Mouse (Mus musculus): Measurements from ENCODE around the gene Kifc1.
"Not testable (repeated sequence)": the region's sequence is repeated elsewhere in the genome, so short reads cannot be mapped to it uniquely, and the experiment has no call there.

Kifc1 gene

GRCm38 (mm10) chr17:33918293-33919203, 28.1 kb upstream of the Kifc1 start:
- no peak for DNase-seq

DNA sequence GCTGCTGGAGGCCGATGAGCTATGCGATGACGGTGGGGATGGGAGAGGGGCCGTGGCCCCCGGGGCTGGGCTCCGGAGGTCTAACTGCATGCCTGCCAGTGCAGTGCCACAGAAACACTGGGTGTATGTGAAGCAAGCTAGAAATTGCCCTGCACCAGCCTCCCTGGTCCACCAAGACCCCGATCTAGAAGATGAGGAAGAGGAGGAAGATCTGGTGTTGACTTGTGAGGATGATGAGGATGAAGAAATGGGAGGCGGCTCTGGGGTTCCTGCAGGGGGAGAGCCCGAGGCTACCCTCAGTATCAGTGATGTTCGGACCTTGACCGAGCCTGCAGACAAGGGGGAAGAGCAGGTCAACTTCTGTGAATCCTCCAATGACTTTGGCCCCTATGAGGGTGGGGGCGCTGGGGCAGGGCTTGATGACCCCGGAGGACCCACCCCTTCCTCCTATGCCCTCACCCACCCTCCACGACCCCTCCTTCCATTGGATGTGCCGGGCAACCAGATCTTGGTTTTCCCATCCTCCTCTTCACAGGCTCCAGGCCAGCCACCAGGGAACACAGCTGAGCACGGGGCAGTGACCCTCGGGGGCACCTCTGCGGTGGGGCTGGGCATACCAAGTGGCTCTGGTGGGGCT, 27.3 kb upstream of the Kifc1 start:
- no peak for DNase-seq

DNA sequence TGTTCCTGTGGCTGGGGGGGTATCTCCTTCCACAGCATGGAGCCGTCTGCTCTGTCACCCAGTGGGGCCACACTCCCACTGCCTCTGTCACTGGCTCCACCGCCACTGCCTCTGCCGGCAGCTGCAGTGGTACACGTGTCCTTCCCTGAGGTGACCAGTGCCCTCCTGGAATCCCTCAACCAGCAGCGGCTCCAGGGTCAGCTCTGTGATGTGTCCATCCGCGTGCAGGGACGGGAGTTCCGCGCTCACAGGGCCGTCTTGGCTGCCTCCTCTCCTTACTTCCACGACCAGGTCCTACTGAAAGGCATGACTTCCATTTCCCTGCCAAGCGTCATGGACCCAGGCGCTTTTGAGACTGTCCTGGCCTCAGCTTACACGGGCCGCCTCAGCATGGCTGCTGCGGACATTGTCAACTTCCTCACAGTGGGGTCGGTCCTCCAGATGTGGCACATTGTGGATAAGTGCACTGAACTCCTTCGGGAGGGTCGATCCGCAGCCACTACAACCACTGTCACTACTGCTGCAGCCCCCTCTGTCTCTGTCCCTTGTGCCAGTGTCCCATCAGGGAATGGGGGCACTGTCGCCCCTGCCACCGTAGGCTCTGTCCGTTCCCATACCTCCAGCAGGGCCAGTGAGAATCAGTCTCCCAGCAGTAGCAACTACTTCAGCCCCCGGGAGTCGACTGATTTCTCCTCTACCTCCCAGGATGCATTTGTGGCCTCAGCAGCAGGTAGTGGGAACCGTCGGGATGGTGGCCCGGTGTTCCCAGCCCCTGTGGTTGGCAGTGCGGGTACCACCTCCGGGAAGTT, 26.6 kb upstream of the Kifc1 start:
- no peak for DNase-seq

- no peak for DNase-seq
Observed at GRCm38 (mm10) chr17:33916294-33916693, 25.8 kb upstream of the Kifc1 start.

- DNase-seq: peak; percentile 96
Observed at GRCm38 (mm10) chr17:33915671-33916250, 25.3 kb upstream of the Kifc1 start, which contains the start of the genes Tapbp and Zbtb22. TSS of gene Tapbp (plus strand) at chr17:33915899. TSS of gene Zbtb22 (plus strand) at chr17:33915904.

GRCm38 (mm10) chr17:33914969-33915391, 24.5 kb upstream of the Kifc1 start:
- no peak for DNase-seq

DNA sequence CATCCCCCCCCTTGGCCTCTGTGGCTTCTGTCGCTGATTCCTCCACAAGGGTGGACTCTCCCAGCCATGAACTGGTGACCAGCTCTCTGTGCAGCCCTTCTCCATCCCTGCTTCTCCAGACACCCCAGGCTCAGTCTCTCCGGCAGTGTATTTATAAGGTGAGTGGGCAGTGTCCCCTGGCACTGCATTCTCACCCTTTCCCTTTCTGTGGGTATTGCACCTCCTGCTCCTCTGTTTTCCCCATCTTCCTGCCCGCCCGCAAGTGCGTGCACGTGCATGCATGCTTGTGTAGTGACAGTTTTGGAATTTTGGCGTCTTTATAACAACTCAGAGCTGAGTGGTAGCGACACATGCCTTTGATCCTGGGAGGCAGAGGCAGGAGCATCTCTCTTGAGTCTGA, 23.4 kb upstream of the Kifc1 start:
- DNase-seq: no peak

- DNase-seq: no peak
Observed at GRCm38 (mm10) chr17:33913264-33913663, 22.8 kb upstream of the Kifc1 start.

DNA sequence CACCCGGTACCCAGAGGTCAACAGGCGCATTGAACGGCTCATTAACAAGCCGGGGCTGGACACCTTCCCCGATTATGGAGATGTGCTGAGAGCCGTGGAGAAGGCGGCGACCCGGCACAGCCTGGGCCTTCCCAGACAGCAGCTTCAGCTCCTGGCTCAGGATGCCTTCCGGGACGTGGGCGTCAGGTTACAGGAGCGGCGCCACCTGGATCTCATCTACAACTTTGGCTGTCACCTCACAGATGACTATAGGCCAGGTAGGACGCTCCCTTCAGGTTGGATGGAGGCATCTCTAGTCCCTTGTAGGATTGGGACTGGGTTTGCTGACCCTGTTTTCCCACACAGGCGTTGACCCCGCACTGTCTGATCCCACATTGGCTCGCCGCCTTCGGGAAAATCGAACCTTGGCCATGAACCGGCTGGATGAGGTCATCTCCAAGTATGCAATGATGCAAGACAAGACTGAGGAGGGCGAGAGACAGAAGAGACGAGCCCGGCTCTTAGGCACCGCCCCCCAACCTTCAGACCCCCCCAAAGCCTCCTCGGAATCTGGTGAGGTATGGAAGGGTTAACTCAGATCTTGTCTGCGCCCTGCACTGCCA, 21.5 kb upstream of the Kifc1 start:
- DNase-seq: no peak

- no peak for DNase-seq
Observed at GRCm38 (mm10) chr17:33911052-33911812, 20.8 kb upstream of the Kifc1 start.

GRCm38 (mm10) chr17:33910346-33911051, 20.0 kb upstream of the Kifc1 start:
- DNase-seq: no peak

GRCm38 (mm10) chr17:33909869-33910250, 19.4 kb upstream of the Kifc1 start:
- DNase-seq: peak; percentile 52

DNA sequence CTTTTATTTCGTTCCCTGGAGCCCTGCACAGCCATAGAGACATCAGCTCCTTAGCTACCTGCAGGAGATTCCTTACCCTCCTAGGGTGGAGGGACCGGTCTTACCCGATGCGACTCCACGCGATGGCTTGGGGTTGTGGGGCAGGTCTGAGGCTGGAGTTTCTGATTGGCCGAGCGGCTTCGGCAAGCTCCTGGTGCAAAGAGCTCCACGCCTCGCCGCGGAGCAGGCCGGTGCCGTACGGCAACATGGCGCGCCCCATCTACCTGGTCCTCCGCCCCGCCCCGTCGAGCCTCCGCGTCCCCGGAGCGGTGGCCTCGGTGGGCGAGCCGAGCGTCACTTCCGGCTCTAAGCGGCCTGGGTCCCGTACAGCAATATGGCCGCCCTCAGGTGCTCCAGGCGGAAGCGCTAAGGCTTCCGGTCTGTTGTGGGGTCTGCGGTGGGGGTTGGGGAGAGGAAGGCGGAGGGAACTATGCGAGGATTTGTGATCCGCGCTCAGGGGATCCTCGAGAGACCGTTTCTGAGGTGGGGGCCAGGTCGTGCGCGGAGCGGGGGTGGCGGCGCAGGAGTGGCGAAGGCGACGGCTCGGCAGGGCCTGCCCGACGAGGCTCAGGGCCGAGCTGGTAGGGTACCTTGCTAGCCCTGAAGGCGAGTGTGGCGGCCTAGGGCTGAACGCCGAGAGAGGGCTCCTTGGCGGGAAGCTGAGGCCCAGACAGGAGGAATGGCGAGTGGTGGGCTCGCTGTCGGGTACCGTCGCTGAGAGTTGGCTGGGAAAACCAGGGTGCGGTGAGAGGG, 18.8 kb upstream of the Kifc1 start, which contains the start of gene Daxx:
Gene Daxx, plus strand, starts transcription at position 338 of the 792 bp plus-strand sequence.
- peak; percentile 99 for DNase-seq

- DNase-seq: peak; percentile 65
Observed at GRCm38 (mm10) chr17:33908331-33909076, 18.0 kb upstream of the Kifc1 start.

GRCm38 (mm10) chr17:33904835-33905234, 14.4 kb upstream of the Kifc1 start, which contains the start of gene Platr17:
TSS of gene Platr17 (plus strand) at chr17:33905135.
- not testable (repeated sequence) for DNase-seq

DNA sequence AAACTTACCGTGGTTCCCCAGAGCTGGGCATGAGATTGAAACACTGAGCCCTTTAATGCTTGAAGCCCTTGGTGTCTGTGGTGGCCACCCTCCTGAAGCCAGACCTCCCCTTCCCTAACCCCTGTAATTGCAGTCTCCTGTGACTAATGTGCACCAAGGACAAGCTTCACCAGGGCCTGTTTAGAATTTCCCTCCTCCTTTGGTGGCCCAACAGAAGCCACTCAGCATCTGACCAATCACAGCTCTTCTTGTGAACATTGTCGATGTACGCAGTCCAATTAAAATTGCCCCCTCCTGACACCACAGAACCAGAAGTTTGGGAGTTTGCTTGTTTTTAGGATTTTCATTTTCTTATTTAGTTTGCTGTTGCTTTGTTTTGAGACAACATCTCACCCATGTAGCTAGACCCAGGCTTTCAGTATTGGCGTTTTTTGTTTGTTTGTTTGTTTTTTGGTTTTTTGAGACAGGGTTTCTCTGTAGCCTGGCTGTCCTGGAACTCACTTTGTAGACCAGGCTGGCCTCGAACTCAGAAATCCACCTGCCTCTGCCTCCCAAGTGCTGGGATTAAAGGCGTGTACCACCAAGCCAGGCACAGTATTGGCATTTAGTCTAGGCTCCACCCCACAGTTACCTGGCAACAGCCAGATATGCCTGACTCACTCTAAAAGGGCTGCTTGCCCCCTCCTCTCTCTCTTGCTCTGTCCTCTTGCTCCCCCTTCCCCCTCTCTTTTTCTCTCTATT, 13.6 kb upstream of the Kifc1 start:
- not testable (repeated sequence) for DNase-seq

GRCm38 (mm10) chr17:33902491-33902890, 12.0 kb upstream of the Kifc1 start:
- no peak for DNase-seq

- DNase-seq: no peak
Observed at GRCm38 (mm10) chr17:33902079-33902478, 11.6 kb upstream of the Kifc1 start.

Data from kidney, adult 18-20 months (tissue).